Mouse (Mus musculus): ENCODE measurements around the gene Trim69. TPM values are rescaled to one million over a fixed set of nuclear protein-coding genes. Genes with fewer than 3 reads are reported as not detected.

Trim69 gene
- total RNA-seq (2023; ENCODE audit: inconsistent age), result 0.61 to 1.5 TPM (median 0.87 TPM) in 4 replicates

GRCm38 (mm10) chr2:122160680-122161079 is at the start of gene Trim69:
Gene Trim69 (plus strand): TSS chr2:122160700.

DNA sequence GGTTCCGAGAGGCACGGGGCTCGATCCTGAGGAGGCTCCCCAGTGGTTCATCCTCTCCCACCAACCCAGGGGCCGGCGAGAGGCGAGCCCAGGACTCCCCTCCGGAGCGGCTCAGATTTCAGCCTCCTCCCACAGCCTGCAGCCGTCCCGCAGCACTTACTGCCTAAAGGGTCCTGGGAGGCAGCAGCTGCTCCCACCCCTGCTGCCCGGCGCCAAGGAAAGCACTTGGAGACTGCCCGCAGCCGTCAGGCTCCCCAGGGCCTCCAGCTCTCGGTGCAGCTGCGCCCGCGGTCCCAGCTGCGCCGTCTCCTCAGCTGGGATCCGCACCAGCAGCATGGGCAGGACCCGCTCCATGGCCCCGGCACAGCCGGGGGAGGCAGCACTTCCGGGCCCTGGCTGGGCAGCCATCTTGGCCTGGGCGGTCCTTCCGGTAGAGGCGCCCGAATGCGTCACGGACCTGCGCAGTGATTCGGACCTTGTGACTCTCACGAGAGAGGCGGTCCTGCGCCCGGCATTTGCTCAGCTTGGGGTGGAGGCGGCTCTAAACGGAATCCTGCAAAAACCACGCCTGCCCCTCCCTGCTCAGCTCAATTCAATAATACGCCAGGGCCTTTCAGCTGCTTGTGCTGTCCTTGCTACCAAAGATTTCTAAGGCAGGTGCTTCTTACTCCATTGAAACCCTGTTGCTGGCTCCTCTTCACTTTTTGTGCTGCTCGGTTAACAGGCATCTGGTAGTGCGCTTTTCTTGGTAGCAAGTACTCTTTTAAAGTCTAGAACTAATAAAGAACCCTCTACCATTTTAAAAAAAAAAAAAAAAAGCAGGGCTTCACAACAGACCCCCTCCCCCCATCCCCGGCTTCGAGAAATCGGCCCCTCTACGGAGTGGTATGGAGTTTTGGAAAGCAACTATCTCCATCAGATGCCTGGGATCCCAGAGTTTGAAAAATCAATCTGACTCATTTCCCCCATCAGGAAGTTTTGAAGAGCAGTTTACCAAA is 42.2 kb upstream of the Trim69 start, which contains the start of gene Spg11:
TSS of gene Spg11 (minus strand) at position 426 of the 998 bp plus-strand sequence.

DNA sequence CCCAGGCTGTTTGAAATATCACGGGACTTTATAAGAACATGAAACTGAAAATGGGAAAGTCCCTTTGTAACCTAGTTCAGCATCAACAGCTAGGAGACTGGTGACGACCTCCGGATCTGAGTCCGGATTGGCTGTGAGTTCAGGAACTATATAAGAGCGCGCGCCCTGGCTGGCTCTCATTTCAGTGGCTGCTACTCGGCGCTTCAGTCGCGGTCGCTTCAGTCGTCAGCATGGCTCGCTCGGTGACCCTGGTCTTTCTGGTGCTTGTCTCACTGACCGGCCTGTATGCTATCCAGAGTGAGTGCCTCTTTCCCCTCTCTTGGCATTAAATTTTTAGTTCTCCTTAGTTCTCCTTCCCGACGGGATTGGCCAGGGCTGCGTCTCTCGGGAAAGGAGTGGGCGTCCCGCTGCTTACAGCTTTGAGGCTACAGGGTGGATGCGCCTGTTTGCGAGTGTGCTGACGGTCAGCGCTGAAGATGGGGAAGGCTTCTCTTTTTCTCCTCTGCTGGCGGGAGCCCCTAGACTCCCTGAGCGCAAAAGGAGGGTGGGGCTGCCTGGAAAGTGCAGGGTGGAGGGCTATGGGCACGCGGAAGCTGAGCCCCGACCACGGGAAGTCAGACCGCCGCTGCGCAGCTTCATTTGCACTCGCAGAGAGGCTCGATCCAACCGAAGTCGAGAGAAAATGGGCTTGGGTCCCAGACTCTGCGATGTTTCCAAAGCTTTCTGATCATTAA is 12.8 kb upstream of the Trim69 start, which contains the start of gene B2m:
TSS of gene B2m (plus strand) at position 179 of the 734 bp plus-strand sequence.

DNA sequence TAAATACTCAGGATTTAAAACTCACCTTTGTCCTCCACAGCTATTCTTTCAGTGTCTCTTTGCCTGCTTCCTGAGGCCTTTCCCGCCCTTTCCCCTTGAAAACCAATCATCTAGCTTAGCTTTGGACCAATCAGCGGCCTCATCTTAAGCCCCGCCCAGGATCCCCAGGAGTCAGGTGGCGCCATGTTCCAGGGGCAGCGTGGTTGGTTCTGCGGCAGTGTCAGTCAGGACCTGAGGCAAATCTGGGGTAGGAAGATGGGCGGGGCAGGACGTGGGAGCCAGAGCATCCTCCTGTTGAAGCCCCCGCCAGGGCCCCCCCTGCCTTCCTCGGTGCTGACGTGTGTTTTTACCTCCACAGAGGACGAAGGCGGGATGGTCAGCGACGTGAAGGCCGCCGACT is 25.6 kb downstream of the Trim69 start, which contains the start of the genes Patl2 and Terb2:
TSS of gene Patl2 (minus strand) at position 84 of the 400 bp plus-strand sequence.
TSS of gene Terb2 (plus strand) at position 167 of the 400 bp plus-strand sequence.

Other genes with a start within 250 kb of the Trim69 start
- 37.8 to 43.2 TPM (median 42.4 TPM) in 4 replicates for gene Ctdspl2, start 204.7 kb upstream of the Trim69 start, total RNA-seq (2023; ENCODE audit: inconsistent age)
- gene Mageb3, start 204.6 kb upstream of the Trim69 start, total RNA-seq (2023; ENCODE audit: inconsistent age), result not detected in 4 replicates
- gene Eif3j1, start 132.2 kb upstream of the Trim69 start, total RNA-seq (2023; ENCODE audit: inconsistent age), result 35.7 to 41.9 TPM (median 38.1 TPM) in 4 replicates
- gene Spg11, start 42.3 kb upstream of the Trim69 start, total RNA-seq (2023; ENCODE audit: inconsistent age), result 27.8 to 32.9 TPM (median 31.7 TPM) in 4 replicates
- 1,673 to 1,804 TPM (median 1,715 TPM) in 4 replicates for gene B2m, start 13.0 kb upstream of the Trim69 start, total RNA-seq (2023; ENCODE audit: inconsistent age)
- not detected in 4 replicates for gene Patl2, start 25.5 kb downstream of the Trim69 start, total RNA-seq (2023; ENCODE audit: inconsistent age)
- gene Terb2, start 25.6 kb downstream of the Trim69 start, total RNA-seq (2023; ENCODE audit: inconsistent age), result not detected in 4 replicates
- gene Sord, start 74.0 kb downstream of the Trim69 start, total RNA-seq (2023; ENCODE audit: inconsistent age), result 5.5 to 8.5 TPM (median 6.1 TPM) in 4 replicates
- gene Duox2, start 137.7 kb downstream of the Trim69 start, total RNA-seq (2023; ENCODE audit: inconsistent age), result not detected in 4 replicates
- gene Duoxa2, start 138.2 kb downstream of the Trim69 start, total RNA-seq (2023; ENCODE audit: inconsistent age), result not detected in 4 replicates
- not detected in 4 replicates for gene Duoxa1, start 153.0 kb downstream of the Trim69 start, total RNA-seq (2023; ENCODE audit: inconsistent age)
- gene Duox1, start 155.0 kb downstream of the Trim69 start, total RNA-seq (2023; ENCODE audit: inconsistent age), result not detected in 4 replicates
- gene Shf, start 208.5 kb downstream of the Trim69 start, total RNA-seq (2023; ENCODE audit: inconsistent age), result 4.1 to 5.4 TPM (median 4.3 TPM) in 4 replicates

Measured in B cell, adult (primary cell).